Mouse (Mus musculus) CH12.LX (cell line): ENCODE data around the gene Arcn1. TPM values are rescaled to one million over a fixed set of nuclear protein-coding genes. Genes with fewer than 3 reads are reported as not detected.

Experiments
- DNase-seq: peaks from one replicate; pipeline ENCODE4 v3.0.0-alpha.2; 2013; ENCODE audit errors: extremely low read depth
- H3K27ac ChIP-seq: 2 replicates; pipeline ENCODE4 v1.5.1; 2012; ENCODE audit warnings: low read depth, mild to moderate bottlenecking, control low read depth, moderate library complexity; ENCODE audit not compliant: insufficient read depth
- H3K27me3 ChIP-seq: replicated peaks from 2 replicates; pipeline ENCODE3; 2012; ENCODE audit warnings: inconsistent platforms
- H3K36me3 ChIP-seq, 2 experiments: replicated peaks in 1 of 2; 2 replicates each; pipeline versions ENCODE3 to v1.6.1; 2012; ENCODE audit warnings: inconsistent platforms in 1 of 2, low read length in 1 of 2, mild to moderate bottlenecking in 1 of 2, mixed read lengths in 1 of 2, moderate library complexity in 1 of 2; ENCODE audit not compliant: control insufficient read depth in 1 of 2, insufficient read depth in 1 of 2
- H3K4me1 ChIP-seq, 2 experiments: 2 replicates each; pipeline ENCODE4 v1.6.1; 2012; ENCODE audit warnings: inconsistent platforms in 1 of 2, moderate library complexity in 1 of 2; ENCODE audit not compliant: insufficient read depth in 2 of 2, control insufficient read depth in 1 of 2
- H3K4me2 ChIP-seq: 2 replicates; pipeline ENCODE4 v1.6.1; 2012; ENCODE audit warnings: low read depth, mild to moderate bottlenecking, control low read depth; ENCODE audit not compliant: poor library complexity, insufficient read depth, severe bottlenecking
- H3K4me3 ChIP-seq, 3 experiments: fragments of 150-350 bp in 1 of 3; sonication (generic) in 1 of 3; replicated peaks in 1 of 3; 2 replicates each; pipeline versions ENCODE3 to v1.5.1; 2011 to 2012; ENCODE audit warnings: low read depth in 2 of 3, low read length in 2 of 3, mild to moderate bottlenecking in 2 of 3, moderate library complexity in 2 of 3, control low read depth in 1 of 3, improper control_type of control experiment in 1 of 3, inconsistent platforms in 1 of 3, mixed read lengths in 1 of 3; ENCODE audit not compliant: poor library complexity in 1 of 3
- H3K79me2 ChIP-seq: replicated peaks from 2 replicates; pipeline ENCODE4 v1.6.1; 2012; ENCODE audit warnings: mild to moderate bottlenecking, moderate library complexity; ENCODE audit not compliant: control insufficient read depth, poor library complexity, insufficient read depth, severe bottlenecking; ENCODE audit errors: extremely low read depth
- H3K9ac ChIP-seq: 2 replicates; pipeline ENCODE4 v1.6.1; 2012; ENCODE audit warnings: low read depth, mild to moderate bottlenecking, control low read depth, moderate library complexity; ENCODE audit not compliant: insufficient read depth
- H3K9me3 ChIP-seq: replicated peaks from 2 replicates; pipeline ENCODE3; 2012; ENCODE audit warnings: low read length, inconsistent platforms, mixed read lengths
- BHLHE40 ChIP-seq: IDR thresholded peaks from 2 replicates; pipeline ENCODE4 v1.6.1; 2011; ENCODE audit warnings: mild to moderate bottlenecking, low read depth, low read length, improper control_type of control experiment
- CHD2 ChIP-seq: IDR thresholded peaks from 2 replicates; pipeline ENCODE4 v1.6.1; 2011; ENCODE audit warnings: low read length, improper control_type of control experiment
- ELF1 ChIP-seq: IDR thresholded peaks from 2 replicates; pipeline ENCODE4 v1.6.1; 2014; ENCODE audit warnings: low read depth, mild to moderate bottlenecking, inconsistent platforms, low read length, improper control_type of control experiment
- EP300 ChIP-seq: IDR thresholded peaks from 2 replicates; pipeline ENCODE4 v1.6.1; 2011; ENCODE audit warnings: low read length, improper control_type of control experiment
- ETS1 ChIP-seq: conservative IDR thresholded peaks from 2 replicates; pipeline ENCODE4 v1.6.1; 2012; ENCODE audit warnings: low read depth, mild to moderate bottlenecking, inconsistent platforms, low read length, improper control_type of control experiment, moderate library complexity
- IRF4 ChIP-seq: IDR thresholded peaks from 2 replicates; pipeline ENCODE4 v1.6.1; 2014; ENCODE audit warnings: low read depth, mild to moderate bottlenecking, inconsistent platforms, low read length, improper control_type of control experiment
- JUND ChIP-seq: conservative IDR thresholded peaks from 2 replicates; pipeline ENCODE4 v1.6.1; 2011; ENCODE audit warnings: low read depth, low read length, improper control_type of control experiment
- KAT2A ChIP-seq: IDR thresholded peaks from 2 replicates; pipeline ENCODE4 v1.6.1; 2012; ENCODE audit warnings: low read length, improper control_type of control experiment, inconsistent platforms; ENCODE audit not compliant: insufficient replicate concordance
- MAFK ChIP-seq: IDR thresholded peaks from 2 replicates; pipeline ENCODE4 v1.6.1; 2011; ENCODE audit warnings: low read length, improper control_type of control experiment; ENCODE audit not compliant: insufficient replicate concordance
- MAX ChIP-seq: IDR thresholded peaks from 2 replicates; pipeline ENCODE4 v1.6.1; 2011; ENCODE audit warnings: low read length, improper control_type of control experiment
- MAZ ChIP-seq: IDR thresholded peaks from 2 replicates; pipeline ENCODE4 v1.6.1; 2012; ENCODE audit warnings: low read depth, mild to moderate bottlenecking, inconsistent platforms, low read length, improper control_type of control experiment, moderate library complexity
- MEF2A ChIP-seq: IDR thresholded peaks from 2 replicates; pipeline ENCODE4 v1.6.1; 2014; ENCODE audit warnings: low read depth, mild to moderate bottlenecking, inconsistent platforms, low read length, improper control_type of control experiment, borderline replicate concordance
- MXI1 ChIP-seq: IDR thresholded peaks from 2 replicates; pipeline ENCODE4 v1.6.1; 2011; ENCODE audit warnings: mild to moderate bottlenecking, low read depth, low read length, improper control_type of control experiment
- MYC ChIP-seq: IDR thresholded peaks from 2 replicates; pipeline ENCODE4 v1.6.1; 2011; ENCODE audit warnings: low read depth, mild to moderate bottlenecking, improper control_type of control experiment, low read length
- NELFE ChIP-seq: IDR thresholded peaks from 2 replicates; pipeline ENCODE4 v1.6.1; 2011; ENCODE audit warnings: low read depth, low read length, improper control_type of control experiment
- NRF1 ChIP-seq: IDR thresholded peaks from 2 replicates; pipeline ENCODE4 v1.6.1; 2014; ENCODE audit warnings: low read depth, mild to moderate bottlenecking, inconsistent platforms, low read length, improper control_type of control experiment, moderate library complexity
- POLR2A ChIP-seq: IDR thresholded peaks from 2 replicates; pipeline ENCODE4 v1.6.1; 2011; ENCODE audit warnings: low read depth, mild to moderate bottlenecking, improper control_type of control experiment, low read length
- TCF12 ChIP-seq: IDR thresholded peaks from 2 replicates; pipeline ENCODE4 v1.6.1; 2014; ENCODE audit warnings: low read depth, mild to moderate bottlenecking, inconsistent platforms, low read length, improper control_type of control experiment
- ZC3H11A ChIP-seq: IDR thresholded peaks from 2 replicates; pipeline ENCODE4 v1.6.1; 2012; ENCODE audit warnings: low read depth, mild to moderate bottlenecking, inconsistent platforms, low read length, improper control_type of control experiment
- ZKSCAN1 ChIP-seq: IDR thresholded peaks from 2 replicates; pipeline ENCODE4 v1.6.1; 2012; ENCODE audit warnings: low read depth, inconsistent platforms, low read length, improper control_type of control experiment, borderline replicate concordance
- ZMIZ1 ChIP-seq: IDR thresholded peaks from 2 replicates; pipeline ENCODE4 v1.6.1; 2012; ENCODE audit warnings: low read depth, mild to moderate bottlenecking, inconsistent platforms, low read length, improper control_type of control experiment
- ZNF384 ChIP-seq: IDR thresholded peaks from 2 replicates; pipeline ENCODE4 v1.6.1; 2012; ENCODE audit warnings: low read depth, low read length, improper control_type of control experiment, inconsistent platforms
- dilution Hi-C: fragments of 300-500 bp; cut with MboI; formaldehyde crosslinking; loops from 2 replicates; pipeline ENCODE4 v1.14.3; 2020; ENCODE audit warnings: low sequenced_read_pairs; ENCODE audit not compliant: extremely low pct_unique_long_range_greater_than_20kb, extremely low pct_ligation_motif_present
- in situ Hi-C: fragments of 300-500 bp; cut with MboI; formaldehyde crosslinking; loops from 3 replicates; pipeline ENCODE4 v1.14.3; 2019; ENCODE audit warnings: low sequenced_read_pairs, low pct_ligation_motif_present, low pct_unique_long_range_greater_than_20kb, mixed read lengths
- polyA plus RNA-seq: library from polyadenylated mRNA; unstranded; fragments of >175 nt; gene quantifications from 2 replicates; pipeline ENCODE4 v1.2.1, GENCODE M21; 2012; ENCODE audit warnings: low read depth; ENCODE audit not compliant: insufficient read length
- total RNA-seq, 2 experiments: library from RNA; depleted of rRNA; stranded (reverse); fragments of 300-350 nt in 1 of 2; fragments of >200 nt in 1 of 2; gene quantifications; 2 replicates each; pipeline ENCODE4 v1.2.3; 2012 to 2014

Gene Arcn1
- total and polyA plus RNA-seq, 3 experiments = 79.4 to 150 (median 127) TPM

DNA sequence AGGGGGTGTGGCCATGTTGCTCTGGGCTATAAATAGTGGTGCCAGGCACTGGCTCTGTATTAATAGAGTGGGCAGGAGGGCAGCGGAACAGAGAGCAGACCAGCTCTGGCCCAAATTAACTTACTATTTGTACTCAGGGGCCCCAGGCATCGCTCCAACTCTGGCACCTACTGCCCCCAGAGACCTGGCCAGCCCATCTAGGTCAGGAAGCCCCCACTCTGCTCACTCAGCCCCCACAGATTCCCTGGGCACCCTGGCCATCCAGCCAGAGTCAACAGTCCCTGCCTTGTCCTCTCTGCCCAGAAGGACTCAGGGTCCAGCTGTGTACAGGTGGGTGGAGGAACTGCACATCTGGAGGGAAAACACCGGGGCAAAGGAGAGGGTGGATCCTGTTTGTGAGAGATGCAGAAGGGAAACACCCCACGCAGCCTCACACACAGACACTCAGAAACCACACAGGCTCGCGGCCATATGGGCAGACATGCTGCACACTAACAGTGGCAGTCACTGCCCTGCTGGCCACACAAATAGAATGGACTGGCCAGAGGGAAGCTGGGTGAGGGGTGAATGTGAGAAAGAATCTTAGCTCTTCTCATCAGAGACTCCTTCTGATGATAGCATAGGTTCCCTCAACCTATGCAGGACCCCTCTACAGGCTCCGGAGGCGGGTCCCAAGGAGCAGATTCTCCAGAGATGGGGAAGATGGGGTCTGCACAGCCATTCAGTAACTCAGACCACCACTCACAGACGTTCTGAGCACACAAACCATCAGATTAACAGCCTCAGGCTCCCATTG lies 47.1 kb downstream of the Arcn1 start:
- dilution Hi-C loops (no loop called here), in situ Hi-C loops (no loop called here)
- no peaks in the 10 kb centered on the region for H3K9me3 ChIP-seq
- peaks cover 4 to 31% of the 10 kb centered on the region in 2 experiments for H3K36me3 ChIP-seq
- peak overlapping the region; percentile 94 for H3K4me2 ChIP-seq
- peak overlapping the region; percentile 72 to 81 (median 77) for H3K4me3 ChIP-seq
- no peaks in the 10 kb centered on the region for H3K79me2 ChIP-seq
- no peaks in the 10 kb centered on the region for H3K27me3 ChIP-seq
- no peak overlapping the region for H3K27ac ChIP-seq
- TF ChIP-seq MAFK (no peak), MYC (no peak), KAT2A (no peak), CHD2 (no peak), ZC3H11A (no peak), POLR2A (0 out of 2 replicates have a peak, but pooled peaks have one; percentile 4), MEF2A (0 out of 2 replicates have a peak, but pooled peaks have one; percentile 17), ZNF384 (no peak), MXI1 (peak; percentile 57; the same call in 1 of the 2 replicates), ELF1 (no peak), TCF12 (peak; percentile 77; the same call in 1 of the 2 replicates), NRF1 (peak; percentile 63), NELFE (no peak), IRF4 (no peak), ETS1 (peak; percentile 45), MAX (no peak; the same call in 1 of the 2 replicates), BHLHE40 (0 out of 2 replicates have a peak, but pooled peaks have one; percentile 12), ZMIZ1 (no peak)
- peak overlapping the region; percentile 59 for H3K9ac ChIP-seq
- DNase-seq = peak; percentile 43
- H3K4me1 ChIP-seq = peaks cover 15 to 61% of the 10 kb centered on the region in 2 experiments

DNA sequence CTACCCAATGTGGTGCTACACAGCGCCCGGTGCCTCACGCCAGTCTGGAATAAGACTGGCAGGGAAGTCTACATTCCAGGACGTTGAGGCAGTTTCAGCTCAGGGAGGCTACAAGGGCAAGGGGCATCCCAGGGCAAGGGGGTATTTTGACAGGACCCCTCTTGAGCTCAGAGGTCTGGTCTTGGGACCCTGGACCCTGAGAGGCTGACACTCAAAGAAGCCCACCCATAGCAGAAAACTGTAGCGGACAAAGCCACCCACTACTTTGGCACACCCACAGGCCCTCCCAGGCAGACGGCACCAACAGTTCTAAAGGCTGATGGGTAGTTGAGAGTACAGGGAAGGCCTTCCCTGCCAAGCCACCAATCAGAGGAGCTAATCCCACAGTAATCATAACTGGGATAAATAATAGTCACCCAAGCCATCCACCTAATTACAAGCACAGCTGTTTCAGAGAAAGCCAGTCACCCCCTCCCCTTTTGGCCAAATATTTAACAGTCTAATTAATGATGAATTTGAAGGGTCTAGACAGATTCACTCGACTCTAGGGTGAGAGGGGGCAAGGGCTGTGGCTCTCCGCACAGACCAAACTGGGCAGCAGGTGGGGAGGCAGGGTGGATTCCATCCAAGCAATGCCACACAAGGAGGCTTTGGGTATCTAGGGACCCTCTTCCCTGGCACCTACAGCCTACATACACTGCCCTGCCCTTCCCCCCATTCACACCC lies 47.9 kb downstream of the Arcn1 start:
- in situ Hi-C loops (no loop called here), dilution Hi-C loops (no loop called here)
- Histone ChIP-seq H3K4me1 (peaks cover 11 to 53% of the 10 kb centered on the region in 2 experiments), H3K9ac (no peak overlapping the region), H3K4me3 (peak overlapping the region in 1 of 3 experiments; percentile 77), H3K4me2 (peak overlapping the region; percentile 94; the same call in 1 of the 2 replicates), H3K79me2 (no peaks in the 10 kb centered on the region), H3K27me3 (no peaks in the 10 kb centered on the region), H3K27ac (no peak overlapping the region), H3K9me3 (no peaks in the 10 kb centered on the region), H3K36me3 (peaks cover 4 to 39% of the 10 kb centered on the region in 2 experiments)
- DNase-seq = no peak
- no peak for TF ChIP-seq CHD2
- no peak for TF ChIP-seq EP300
- TF ChIP-seq IRF4 = no peak
- TF ChIP-seq MAZ = no peak
- no peak for TF ChIP-seq MYC
- TF ChIP-seq NELFE = no peak
- no peak for TF ChIP-seq JUND
- TF ChIP-seq ETS1 = no peak
- no peak for TF ChIP-seq KAT2A
- TF ChIP-seq ZKSCAN1 = no peak
- TF ChIP-seq NRF1 = no peak
- TF ChIP-seq MAFK = no peak
